Mouse (Mus musculus) lung, postnatal 14 days (tissue): Measurements from ENCODE around the gene Kif16b.

Experiments
- DNase-seq: peaks from one replicate; pipeline ENCODE4 v3.0.0; 2021

Kif16b gene

DNA sequence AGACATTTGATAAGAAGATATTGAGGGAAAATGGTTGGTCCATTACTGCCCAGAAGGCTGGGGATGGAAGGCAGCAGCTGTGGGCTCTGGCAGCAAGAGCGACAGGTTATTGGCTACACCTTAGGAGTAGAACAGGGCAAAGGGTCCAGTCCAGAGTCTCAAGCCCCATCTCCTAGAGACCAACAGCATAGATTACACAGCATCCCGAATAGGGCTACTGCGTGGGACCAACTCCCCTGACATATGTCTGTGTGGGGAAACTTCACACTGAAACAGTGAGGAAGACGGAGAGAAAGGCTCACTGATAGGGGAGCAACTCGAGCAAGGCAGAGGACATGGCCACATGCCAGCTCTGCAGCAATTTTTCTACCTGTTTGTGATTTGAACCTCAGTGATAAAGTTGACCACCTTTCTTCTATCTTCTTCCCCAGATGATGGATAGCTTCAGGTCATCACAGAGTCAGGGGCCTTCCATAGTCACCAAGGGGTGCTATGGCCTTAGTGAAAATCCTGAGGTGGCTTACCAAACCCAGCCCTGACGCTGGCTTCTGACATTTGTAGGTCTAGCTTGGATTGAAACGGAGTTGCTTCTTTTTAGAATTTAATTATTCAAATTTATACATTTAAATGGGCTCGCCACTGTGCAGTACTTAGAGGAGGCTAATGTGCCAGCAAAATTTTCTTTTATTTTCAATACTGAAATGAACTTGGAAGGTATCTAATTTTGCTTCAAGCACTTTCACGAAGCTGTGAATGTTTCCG lies 170.1 kb downstream of the Kif16b start:
- no peak for DNase-seq

DNA sequence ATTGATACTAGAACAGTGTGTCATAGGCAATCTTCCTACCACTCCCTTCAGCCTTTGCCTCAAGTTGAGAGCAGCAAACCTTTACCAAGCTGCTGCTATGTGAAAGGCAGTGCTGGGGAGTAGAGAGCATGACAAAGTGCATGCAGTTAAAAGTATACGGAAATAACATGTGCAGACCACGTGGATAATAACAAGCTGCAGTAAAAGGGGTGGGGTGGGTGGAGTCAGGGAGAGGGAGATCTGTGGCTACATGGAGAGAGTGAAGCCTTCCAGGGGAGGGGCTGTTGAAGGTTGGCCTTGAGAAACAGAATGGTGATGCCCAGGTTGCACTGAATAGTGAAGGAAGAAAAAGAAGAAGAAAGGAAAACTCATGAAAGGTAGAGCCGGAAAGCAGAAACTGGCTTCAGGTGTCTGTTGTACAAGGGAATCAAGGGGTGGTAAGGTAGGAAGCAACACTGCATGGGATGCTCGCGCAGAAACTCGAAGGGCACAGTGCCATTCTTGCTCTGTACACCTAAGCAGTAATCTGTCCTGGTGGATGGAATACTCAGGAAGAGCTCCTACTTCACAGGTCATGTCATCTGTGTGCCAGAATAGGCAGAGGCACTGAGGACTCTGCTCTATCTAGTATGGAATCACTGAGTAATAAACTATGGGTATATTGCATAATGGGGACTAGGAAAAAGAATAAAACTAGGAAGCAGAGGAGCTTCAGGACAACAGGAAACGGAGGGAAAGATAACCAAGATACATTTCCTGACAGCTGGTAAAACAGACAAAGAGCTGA lies 176.9 kb downstream of the Kif16b start:
- DNase-seq = no peak

DNA sequence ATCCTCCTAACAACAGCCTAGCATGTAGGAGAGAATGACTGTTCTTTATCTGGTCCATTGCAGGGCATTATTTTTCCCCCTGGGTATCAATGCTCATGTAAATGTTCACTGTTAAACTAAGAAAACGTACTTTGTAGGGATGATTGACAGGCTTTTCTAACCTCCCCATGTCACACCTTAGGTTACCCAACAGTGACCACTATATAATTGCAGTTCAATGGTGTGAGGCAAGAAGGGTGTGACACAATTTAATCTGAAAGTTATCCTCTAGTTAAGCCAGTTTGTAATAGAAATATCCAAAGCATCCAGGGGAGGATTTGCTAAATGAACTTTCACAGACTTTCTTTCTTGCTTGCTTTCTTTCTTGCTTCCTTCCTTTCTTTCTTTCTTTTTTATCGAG lies 181.2 kb downstream of the Kif16b start:
- no peak for DNase-seq

DNA sequence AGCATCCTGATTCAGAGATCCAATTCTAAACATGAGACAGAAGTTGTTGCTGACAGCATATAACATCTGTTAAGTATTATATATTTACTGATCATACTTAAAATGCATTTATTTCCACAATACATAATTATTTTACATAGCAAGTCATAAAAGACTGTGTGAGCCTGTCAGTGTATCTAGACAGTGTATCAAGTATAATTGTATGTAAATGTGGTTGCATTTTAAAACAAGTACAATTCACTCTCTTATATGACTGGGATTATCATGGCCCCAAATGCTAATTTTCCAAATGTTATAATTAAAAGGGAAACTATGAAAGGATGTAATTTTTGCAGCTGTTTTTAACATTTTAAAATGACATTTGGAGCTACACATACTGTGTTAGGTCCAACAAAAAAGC lies 182.3 kb downstream of the Kif16b start:
- no peak for DNase-seq

DNA sequence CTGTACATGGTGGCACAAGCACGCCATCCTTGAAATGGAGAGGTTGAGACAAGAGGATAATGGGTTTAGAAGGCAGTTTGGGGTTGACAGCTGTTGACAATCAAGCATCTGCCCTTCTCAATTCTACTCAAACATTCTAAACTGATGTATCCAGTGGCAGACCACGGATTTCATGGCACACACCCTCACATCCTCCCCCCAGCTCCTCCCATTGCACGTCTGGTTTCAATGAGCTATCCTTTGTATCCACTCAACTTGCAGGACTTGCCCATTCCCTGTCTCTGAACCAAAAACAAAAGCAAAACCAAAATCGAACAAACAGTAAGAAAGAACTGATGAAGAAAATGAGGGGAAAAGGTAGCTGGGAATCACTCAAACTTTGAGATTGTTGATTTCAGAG lies 183.7 kb downstream of the Kif16b start:
- DNase-seq = no peak

DNA sequence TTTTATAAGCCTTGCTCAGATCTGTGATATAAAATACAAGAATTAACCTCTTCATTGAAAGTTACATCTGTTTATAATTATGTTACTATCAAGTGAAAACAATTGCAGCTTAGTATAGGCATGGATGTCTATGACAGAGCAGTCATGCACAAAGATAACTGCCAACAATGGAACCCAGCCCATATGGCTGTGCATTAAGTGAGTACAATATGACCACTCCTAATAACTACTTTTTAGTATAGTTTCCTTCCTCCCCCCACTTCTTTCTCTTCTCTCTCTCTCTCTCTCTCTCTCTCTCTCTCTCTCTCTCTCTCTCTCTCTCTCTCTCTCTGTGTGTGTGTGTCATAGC lies 185.4 kb downstream of the Kif16b start:
- DNase-seq = no peak

DNA sequence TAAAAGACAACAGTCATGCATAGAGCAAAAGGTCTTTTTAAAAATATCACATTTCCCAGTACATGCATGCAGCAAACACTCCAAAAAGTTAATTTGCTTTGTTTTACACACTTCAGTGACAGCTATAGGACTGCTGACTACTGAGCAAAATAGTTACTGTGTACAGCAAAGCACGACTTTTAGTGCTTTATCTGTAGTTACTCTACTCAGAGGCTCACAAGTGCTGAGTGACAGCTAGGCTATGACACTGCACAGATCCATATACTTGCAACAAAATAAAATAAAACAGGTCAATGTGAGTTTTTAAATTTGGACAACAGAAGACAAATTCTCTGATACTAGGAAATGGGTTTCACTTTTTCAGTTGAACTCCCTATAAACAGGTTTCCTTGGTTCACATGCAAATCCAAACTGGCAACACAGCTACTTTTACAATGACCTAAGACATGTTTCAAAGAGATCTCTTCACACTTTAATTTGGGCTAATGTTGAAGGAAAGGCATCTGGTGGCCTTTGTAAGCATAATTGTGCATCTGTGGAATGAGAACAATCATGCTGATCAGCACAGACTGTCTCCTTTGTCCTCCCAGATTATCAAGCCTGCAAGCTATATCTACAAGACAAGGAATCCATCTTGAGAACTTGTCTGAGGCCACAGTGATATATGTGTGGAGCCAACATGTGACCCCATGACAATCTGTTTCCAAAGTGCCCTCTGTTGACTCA lies 186.0 kb downstream of the Kif16b start:
- DNase-seq = no peak

DNA sequence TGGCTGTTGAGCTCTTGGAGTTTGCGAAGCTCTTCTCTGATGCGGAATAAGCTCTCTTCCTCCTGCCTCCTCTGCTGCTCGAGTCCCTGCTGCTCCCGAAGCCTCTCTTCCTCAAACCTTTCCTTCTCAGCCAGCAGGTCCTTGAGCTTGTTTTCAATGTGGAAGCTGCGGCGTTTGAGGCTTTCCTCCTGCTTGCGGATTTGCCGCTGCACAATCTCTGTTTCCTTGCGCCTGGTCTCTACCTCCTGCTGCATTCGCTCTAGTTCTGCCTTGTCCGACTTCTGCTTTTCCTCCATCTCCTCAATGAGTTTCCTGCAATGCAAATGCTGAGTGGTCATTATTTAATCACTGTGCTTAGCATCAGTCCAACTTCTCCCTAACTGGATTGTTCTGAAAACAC lies 188.6 kb downstream of the Kif16b start:
- DNase-seq = no peak

DNA sequence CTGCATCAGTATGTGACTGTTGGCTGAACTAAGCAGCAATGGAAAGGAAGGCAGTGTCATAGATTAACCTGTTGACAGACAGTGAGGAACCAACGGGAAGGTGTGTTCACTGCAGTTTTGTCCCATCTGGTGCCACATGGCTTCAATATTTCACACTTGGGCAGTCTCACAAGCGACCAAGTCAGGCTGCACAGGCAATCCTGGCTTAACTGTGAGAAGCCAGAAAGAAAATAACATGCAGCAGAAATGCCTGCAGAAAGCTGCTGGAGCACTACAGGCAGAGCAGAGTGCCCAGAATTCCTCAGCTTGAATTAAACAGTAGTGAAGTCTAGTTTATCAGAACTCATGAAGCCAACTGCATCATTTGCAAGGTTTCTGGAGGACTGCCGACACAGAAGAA lies 192.0 kb downstream of the Kif16b start:
- DNase-seq = no peak

DNA sequence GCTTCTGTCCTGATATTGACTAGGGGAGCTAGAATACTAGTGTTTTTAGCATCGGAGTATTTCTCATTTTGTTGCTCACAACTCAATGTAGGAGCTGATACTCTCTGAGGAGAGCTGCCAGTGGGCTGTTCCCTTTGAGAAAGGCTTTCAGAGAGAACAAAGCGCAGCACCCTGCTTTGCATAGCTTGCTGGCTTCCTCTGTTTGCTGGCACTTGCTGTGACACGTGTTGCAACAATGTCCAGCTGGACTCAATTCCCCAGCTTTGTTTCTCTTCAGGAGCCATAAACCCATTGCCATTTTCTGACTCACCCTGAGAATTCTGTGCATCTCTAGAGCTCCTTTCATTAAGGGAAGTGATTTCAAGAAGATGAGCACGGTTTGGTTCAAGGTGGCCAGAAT lies 200.6 kb downstream of the Kif16b start:
- peak; percentile 42 for DNase-seq

DNA sequence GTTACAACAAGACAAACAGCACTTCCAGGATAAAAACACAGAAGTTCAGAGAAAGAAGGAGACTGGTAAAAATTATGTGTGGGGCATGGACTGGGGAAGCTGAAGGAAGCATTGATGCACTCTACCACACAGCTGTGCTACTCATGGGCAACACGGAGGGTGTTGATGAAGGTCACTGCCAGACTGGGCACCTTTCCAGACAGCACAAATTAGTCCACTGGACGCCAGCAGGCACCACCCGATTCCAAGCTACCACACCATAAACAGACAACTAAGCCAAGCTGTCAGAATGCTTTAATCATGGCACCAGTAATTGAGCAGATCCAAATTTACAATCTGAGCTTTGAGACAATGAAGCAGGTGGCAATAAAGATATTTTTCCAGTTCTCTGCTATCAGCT lies 202.7 kb downstream of the Kif16b start:
- peak; percentile 19 for DNase-seq

DNA sequence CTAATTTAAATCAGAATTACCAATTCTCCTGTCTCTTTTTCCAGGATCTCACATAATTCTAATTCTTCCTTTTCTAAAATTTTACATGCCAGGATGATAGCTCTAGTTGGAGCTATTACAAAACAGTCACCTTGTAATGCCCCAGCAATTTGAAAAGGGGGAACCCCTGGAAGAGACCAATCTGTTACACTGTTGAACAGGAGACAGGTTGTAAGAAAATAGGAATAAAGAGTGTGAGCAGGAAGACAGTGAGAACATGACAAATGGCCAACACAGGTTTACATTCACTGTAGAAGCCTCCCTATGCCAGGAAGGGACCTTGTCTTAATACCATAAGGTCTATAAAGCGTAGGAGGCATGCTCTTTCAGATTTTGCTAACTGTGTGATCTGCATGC lies 206.4 kb downstream of the Kif16b start:
- no peak for DNase-seq

DNA sequence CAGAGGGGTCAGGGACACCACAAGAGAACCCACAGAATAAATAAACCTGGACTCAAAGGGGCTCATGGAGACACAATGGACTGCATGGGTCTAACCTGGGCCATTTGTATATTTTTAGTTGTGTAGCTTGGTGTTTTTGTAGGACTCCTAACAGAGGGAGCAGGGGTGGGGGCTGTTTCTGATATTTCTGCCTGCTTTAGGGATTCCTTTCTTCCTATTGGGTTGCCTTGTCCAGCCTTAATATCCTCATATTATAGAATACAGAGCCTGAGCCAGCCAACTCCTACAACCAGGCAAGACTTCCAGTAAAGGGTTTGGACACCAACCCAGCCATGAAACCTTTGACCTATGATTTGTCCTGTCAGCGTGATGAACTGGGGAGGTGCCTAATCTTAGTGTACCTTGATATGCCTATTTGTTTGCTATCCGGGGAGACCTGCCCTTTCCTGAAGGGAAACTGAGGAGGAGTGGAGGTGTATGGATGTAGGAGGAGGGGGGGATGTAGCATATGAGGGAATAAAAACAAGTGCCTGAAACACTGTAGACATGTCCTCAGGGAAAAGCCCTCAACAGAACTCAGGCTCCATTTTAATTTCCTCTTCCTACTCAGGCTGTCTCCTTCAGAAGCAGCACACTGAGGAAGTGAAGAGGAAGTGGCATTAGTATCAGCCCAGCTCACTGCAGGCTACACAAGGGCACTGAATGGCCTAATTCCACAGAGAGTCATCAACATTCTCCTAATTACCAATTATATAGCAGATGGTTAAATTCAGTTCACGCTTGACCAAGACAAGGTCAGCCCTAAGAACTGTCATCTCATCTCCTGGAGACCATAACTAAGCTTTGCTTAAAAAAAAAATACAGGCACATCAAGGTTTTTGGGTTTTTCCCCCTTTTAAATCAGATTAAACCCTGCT lies 207.1 kb downstream of the Kif16b start:
- no peak for DNase-seq

DNA sequence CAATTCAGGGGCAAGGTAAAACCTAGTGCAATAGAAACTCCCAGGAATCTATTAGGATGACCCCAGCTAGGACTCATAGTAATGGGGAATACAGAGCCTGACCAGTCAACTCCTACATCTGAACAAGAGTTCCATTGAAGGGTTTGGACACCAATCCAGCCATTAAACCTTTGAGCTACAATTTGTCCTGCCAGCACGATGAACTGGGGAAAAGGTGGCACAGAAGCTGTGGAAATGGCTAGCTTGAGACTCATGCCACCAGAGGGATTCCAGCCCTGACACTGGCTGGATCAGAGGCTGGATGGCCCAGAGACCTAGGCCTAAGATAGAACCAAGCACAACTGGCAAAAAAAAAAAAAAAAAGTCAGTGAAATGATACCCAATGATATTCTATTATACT lies 207.9 kb downstream of the Kif16b start:
- DNase-seq = no peak

DNA sequence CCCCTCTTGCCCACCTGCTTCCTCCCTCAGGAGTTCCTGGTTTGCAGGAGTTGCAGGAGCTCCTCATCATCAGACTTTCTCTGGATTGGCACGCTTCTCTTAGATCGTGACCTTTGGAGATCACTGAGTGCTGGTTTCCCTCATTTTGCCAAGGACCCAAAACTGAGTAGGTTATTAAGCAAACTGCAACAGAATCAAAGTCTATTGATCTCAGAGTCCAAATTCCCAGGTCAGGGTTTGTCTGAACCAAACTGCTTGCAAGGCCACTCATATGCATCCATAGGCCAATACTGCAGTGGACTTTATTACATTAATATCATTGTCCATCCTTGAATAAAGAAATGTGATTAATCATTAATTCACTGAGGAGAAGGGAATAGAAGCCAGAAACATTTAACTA lies 211.8 kb downstream of the Kif16b start:
- no peak for DNase-seq

DNA sequence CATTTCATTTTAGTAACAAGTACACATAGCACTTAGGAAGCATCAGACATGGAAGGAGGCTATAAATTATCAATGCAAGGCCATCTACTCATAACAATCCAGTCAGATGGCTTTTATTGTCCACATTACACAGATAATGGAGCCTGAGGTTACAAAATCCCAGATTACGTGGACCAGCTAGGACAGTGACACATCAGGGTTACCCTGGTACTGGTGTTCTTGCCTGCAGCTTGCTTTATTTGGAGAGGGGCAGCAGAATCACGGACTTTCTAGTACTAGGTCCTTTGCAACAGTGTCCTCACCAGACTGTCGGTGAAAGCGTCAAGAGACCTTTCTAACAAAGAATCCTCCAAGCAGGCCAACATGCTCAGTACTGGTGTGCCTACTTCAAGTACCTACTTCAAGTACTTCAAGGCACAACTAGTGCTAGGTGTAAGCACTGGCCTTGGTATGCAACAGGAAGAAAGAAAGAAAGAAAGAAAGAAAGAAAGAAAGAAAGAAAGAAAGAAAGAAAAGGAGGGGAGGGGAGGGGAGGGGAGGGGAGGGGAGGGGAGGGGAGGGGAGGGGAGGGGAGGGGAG lies 213.3 kb downstream of the Kif16b start:
- DNase-seq = no peak

DNA sequence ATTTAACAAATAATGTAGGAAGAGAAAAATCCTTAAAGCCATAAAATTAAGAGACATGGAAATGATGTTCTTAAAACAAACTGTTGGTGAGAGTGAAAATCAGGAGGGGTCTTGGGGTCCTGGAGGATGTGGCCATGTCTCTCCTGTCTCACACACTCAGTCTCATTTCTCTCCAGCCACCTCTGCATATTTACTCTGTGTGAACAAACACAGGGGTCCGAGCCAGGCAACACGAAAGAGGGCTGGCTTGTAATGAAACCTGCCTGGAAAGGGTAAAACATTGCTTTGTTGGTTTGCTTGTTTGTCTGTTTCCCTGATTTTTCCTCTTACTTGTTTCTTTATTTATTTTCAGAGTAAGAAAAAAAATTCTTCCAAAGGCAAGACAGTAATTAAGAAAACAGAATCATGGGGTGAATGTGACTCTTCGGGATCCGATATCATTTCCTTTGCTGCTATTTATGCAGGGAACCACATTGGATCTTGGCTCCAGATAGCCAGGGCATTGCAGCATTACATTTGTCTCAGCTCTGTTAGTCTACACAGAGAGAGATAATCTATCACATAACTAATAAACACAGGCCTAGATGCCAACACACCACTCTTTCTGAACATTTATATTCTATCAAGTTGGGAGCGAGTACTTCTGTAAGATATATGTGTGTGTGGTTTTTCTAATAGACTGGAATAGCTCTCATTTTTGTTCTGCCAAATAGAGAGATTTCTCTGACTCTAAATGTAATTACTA lies 218.2 kb downstream of the Kif16b start:
- DNase-seq = no peak

DNA sequence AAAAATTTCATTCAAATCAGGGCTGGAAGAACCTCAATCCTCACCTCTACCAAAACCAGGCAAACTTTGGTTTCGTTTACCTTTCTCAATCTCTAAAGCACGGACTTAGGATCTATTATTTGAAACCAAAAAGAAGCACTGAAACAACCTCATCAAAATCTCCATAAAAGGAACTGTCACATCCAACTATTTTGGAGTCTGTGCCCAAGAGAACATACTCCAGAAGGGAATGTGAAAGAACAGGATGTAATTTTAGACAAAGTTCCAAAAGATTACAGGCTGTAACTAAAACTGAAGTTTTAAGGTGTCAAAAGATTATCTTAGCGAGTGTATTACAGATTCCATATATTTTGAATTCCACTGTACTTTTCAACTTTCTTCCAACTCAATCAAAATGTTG lies 232.9 kb downstream of the Kif16b start:
- DNase-seq = no peak

DNA sequence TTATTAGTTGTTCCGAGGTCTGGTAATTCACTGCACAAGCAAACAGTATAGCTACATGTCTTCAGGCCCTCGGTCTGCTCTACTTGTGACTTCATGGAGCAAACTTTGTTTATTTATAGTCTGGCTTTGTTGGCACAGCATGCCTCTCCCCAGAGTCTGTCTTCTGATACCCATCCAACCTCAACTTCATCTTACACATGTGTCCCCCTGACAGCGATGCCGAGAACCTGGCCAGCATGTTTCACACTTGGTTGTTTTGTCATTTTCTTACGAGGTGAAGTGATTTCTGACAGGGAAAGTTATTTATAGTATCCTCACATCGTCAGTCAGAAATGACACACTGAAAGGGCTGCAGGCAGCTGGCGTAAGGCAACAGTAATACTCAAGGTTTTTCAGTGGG lies 249.7 kb downstream of the Kif16b start:
- DNase-seq = peak; percentile 13

DNA sequence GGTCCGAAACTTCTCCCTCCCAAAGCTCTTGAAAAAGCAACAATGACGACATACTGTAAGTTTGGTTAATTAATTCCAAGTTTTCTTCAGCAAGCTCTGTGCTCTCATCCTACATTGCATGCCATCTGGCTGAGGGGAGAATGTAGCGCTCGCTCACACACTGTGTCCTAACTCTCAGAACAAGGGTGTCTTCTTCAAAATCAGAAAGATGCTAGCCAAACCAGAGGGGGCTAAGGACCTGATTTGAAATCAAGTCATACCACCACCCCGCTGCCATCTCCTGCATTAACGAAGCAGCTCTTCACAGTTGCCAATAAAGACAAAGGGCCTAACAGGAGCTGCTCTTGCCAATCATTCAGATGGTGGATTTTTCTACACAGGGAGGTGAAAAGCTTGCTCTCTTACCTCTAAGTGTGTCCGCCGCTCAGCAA lies 253.3 kb downstream of the Kif16b start:
- DNase-seq = no peak

DNA sequence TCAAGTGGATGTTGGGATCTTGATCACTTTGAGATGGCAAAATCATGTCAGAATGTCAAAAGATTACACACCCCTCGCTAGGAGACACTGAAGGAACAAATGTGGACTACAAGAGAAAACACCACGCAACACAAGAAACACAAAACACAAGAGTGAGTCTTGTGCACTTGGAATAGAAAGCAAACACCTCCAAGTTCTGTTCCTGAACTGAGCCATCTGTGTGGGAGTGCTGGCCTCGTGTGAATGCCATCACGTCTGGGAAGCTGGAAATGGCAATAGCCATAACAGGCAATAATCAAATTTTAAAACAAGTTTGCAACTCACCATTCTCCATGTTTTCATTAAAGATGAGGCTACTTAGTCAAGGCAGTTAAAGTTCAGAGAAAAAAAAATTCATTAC lies 254.5 kb downstream of the Kif16b start:
- DNase-seq = no peak

DNA sequence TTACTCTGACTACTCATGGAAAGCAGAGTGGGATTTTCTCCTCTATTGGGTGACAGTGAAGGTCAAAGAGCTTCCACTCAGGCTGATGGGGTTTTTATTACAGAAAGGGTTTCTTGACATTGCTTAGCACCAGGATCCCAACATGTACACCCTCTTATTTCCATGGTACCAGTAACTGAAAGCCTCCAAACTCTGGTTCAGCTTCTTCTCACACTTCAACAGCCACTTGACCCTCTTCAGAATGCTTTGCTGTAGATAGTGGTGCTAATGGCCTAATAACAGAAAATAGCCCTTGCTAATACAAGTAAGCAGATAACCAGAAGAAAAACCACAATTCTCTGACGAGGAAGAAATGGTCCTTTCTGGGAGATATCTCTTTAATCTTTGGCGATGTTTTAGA lies 259.6 kb downstream of the Kif16b start:
- DNase-seq = no peak
